Mouse (Mus musculus) liver, postnatal 0 days (tissue): Measurements from ENCODE around the gene Tbc1d8.

Source experiments
- CTCF ChIP-seq: sonication (generic); IDR thresholded peaks from 2 replicates; pipeline ENCODE4 v1.5.1; 2016; ENCODE audit warnings: antibody characterized with exemption, low read depth
- EP300 ChIP-seq: IDR thresholded peaks from 2 replicates; pipeline ENCODE4 v1.6.1; 2016; ENCODE audit warnings: antibody characterized with exemption, low read depth, mild to moderate bottlenecking

- no peak for TF ChIP-seq CTCF
- no peak for TF ChIP-seq EP300
Measured at GRCm38 (mm10) chr1:39384914-39385313, 93.6 kb downstream of the Tbc1d8 start.
